Mouse (Mus musculus) midbrain, embryonic 15.5 days (tissue): Measurements from ENCODE around the gene Sorcs3. TPM values are rescaled to one million over a fixed set of nuclear protein-coding genes. Genes with fewer than 3 reads are reported as not detected.

Experiments used
- ATAC-seq: fragments of 200-750 bp; cut with Nextera tagmentation; replicated peaks from 2 replicates; pipeline ENCODE4 v1.8.0; 2017; ENCODE audit warnings: moderate TSS enrichment
- H3K27ac ChIP-seq: fragments of 300-500 bp; sonication (generic); 2 replicates; pipeline ENCODE4 v1.5.1; 2015; ENCODE audit warnings: mild to moderate bottlenecking, inconsistent platforms
- H3K27me3 ChIP-seq: fragments of 300-500 bp; sonication (generic); replicated peaks from 2 replicates; pipeline ENCODE4 v1.6.1; 2015; ENCODE audit warnings: inconsistent platforms
- H3K36me3 ChIP-seq: fragments of 300-500 bp; sonication (generic); replicated peaks from 2 replicates; pipeline ENCODE4 v1.6.1; 2015; ENCODE audit warnings: inconsistent platforms
- H3K4me1 ChIP-seq: fragments of 300-500 bp; sonication (generic); 2 replicates; pipeline ENCODE4 v1.6.1; 2015; ENCODE audit warnings: inconsistent platforms
- H3K4me2 ChIP-seq: fragments of 300-500 bp; sonication (generic); 2 replicates; pipeline ENCODE4 v1.6.1; 2015; ENCODE audit warnings: inconsistent platforms, mild to moderate bottlenecking, moderate library complexity
- H3K4me3 ChIP-seq: fragments of 300-500 bp; sonication (generic); 2 replicates; pipeline ENCODE4 v1.5.1; 2015; ENCODE audit warnings: mild to moderate bottlenecking, inconsistent platforms
- H3K9ac ChIP-seq: fragments of 300-500 bp; sonication (generic); 2 replicates; pipeline ENCODE4 v1.6.1; 2015; ENCODE audit warnings: mild to moderate bottlenecking, inconsistent platforms
- H3K9me3 ChIP-seq: fragments of 300-500 bp; sonication (generic); 2 replicates; pipeline ENCODE4 v1.6.1; 2016; ENCODE audit warnings: inconsistent platforms
- WGBS: fragments of 180-500 bp; shearing (Covaris S2); methylation state at CpG from one replicate; pipeline ENCODE4 v1.1.7; 2015; ENCODE audit warnings: mixed read lengths; 5-methylcytosine and 5-hydroxymethylcytosine counted together
- polyA plus RNA-seq: library from polyadenylated mRNA; unstranded; fragments of >200 nt; fragmentation: Nextera tagmentation; extraction: Ambion mirVana; gene quantifications from 2 replicates; pipeline ENCODE4 v1.2.1, GENCODE M21; 2015

Sorcs3 gene
- polyA plus RNA-seq, 1 experiment from 2014 or later: 19.1 TPM

DNA sequence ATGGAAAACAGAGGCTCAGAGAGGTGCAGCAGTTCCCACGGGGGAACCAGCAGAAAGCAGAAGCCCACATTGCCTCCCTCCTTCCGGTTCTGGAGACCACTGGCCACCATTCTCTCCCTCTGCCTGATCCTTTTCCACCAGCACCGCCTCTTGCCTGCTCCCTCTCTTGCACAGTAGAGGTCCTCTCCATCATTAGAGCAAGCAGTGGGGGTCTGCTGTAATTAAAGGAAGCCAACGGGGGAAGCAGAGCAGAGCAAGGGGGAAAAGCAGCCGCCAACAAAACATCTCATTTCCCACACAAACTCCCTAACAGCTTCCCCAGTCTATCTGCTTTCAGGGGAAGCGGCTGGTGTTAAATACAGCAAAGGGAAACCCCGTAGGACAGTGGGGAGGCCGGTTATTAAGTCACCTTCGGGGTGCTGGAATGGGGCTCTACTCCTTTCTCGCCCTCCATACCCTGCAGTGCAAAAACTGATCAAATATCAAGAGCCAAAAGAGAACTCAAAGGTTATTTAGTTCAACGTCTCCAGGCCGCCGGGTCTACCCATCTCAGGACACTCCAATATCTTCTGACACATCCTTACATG is 32.1 kb downstream of the Sorcs3 start:
- H3K4me1 ChIP-seq: peaks cover 16% of the 10 kb centered on the region
- H3K9me3 ChIP-seq: no peaks in the 10 kb centered on the region
- peak overlapping the region; percentile 32 for H3K4me2 ChIP-seq
- no peak overlapping the region for H3K9ac ChIP-seq
- H3K4me3 ChIP-seq: no peak overlapping the region
- H3K27ac ChIP-seq: no peak overlapping the region; the same call in 1 of the 2 replicates
- H3K27me3 ChIP-seq: no peaks in the 10 kb centered on the region
- H3K36me3 ChIP-seq: no peaks in the 10 kb centered on the region
- ATAC-seq: peak; percentile 63
- WGBS: 19% methylated on average over 13 of the region's 13 CpGs

DNA sequence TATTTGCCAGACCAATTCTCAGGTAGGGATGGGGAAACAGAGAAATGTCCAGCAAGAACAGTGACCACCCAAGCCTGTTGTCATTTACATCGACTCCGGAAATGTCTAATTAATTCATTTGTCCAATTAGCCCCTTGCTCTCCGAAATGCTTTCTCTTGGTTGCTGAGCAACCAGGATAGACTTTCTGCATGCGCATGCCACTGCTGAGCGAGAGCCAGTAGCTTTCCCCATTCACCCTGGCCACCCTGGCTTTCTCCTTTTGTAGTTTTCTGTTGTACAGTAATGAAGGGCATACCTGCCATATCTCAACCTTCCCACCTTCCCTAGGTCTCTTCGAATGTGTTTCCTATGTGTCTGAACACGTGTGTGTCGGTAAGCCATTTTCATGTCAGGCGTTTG is 32.6 kb downstream of the Sorcs3 start:
- H3K27ac ChIP-seq: no peak overlapping the region; the same call in 1 of the 2 replicates
- no peaks in the 10 kb centered on the region for H3K27me3 ChIP-seq
- WGBS: 39% methylated on average over 9 of the region's 9 CpGs
- peak; percentile 55; the same call in 1 of the 2 replicates for ATAC-seq
- H3K4me2 ChIP-seq: peak overlapping the region; percentile 32
- H3K9ac ChIP-seq: no peak overlapping the region
- H3K9me3 ChIP-seq: no peaks in the 10 kb centered on the region
- no peak overlapping the region for H3K4me3 ChIP-seq
- no peaks in the 10 kb centered on the region for H3K36me3 ChIP-seq
- H3K4me1 ChIP-seq: peaks cover 16% of the 10 kb centered on the region

DNA sequence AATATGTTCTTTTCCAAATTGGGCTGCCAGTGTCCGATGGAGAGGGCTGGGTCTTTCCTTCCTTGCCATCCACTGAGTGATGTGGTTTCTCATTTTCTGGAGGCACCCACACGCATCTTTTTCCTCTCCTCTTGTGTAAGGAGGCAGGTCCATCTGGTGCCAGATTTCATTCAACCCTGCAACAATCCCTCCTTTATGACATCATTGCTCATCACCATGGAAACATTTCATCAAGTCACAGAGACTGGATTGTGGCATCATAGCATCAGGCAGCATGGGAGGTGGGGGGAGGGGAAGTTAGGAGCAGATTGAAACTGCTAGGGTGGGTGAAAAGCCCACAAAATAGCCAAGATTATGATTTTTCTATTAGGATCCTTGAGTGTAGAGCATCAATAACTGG is 35.1 kb downstream of the Sorcs3 start:
- H3K4me1 ChIP-seq: peaks cover 16% of the 10 kb centered on the region
- 22% methylated on average over 2 of the region's 2 CpGs for WGBS
- no peaks in the 10 kb centered on the region for H3K27me3 ChIP-seq
- H3K9ac ChIP-seq: no peak overlapping the region
- no peaks in the 10 kb centered on the region for H3K9me3 ChIP-seq
- no peaks in the 10 kb centered on the region for H3K36me3 ChIP-seq
- H3K27ac ChIP-seq: no peak overlapping the region
- no peak overlapping the region for H3K4me2 ChIP-seq
- no peak overlapping the region for H3K4me3 ChIP-seq
- ATAC-seq: no peak

DNA sequence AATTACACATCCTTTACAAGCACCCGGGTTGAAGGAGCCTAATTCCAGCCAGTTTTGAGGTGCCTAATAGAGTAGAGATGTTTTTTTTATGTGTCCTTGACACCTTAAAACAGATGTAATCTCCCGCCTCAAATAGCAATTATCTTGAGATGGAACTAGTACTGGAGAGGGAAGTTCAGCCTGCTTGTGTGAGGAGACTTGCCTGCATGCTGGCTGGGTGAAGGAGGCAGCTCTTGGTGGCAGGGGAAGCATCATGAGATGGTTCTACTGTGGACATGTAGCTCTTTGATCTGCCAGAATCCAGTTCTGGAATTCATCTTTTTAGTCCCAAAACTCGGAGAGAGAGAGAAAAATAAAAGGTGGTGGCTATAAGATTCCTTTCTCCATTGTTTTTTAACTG is 38.2 kb downstream of the Sorcs3 start:
- Histone ChIP-seq H3K27ac (no peak overlapping the region), H3K4me3 (no peak overlapping the region), H3K27me3 (no peaks in the 10 kb centered on the region), H3K9ac (no peak overlapping the region), H3K4me2 (no peak overlapping the region), H3K36me3 (no peaks in the 10 kb centered on the region), H3K4me1 (peaks cover 1% of the 10 kb centered on the region), H3K9me3 (no peaks in the 10 kb centered on the region)
- WGBS: 72% methylated on average over 3 of the region's 3 CpGs
- no peak for ATAC-seq

DNA sequence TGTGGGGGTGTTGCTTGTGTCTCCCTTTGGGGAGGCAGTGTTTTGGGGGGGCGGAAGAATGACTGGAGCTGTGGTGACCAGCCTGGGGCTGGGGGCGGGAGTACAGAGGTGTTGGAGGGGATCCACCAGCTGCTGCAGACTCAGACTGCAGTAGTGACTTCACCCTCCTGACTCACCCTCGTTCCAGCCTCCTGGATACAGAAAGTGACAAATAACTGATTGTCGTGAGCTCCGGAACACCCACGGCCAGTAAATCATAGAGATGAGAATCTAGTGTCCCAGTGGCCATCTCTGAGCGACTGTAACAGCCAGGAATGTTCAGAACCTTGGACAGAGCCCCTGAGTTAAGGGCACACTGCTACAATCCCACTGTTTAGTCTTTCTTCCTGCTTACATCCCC is 53.4 kb downstream of the Sorcs3 start:
- H3K9ac ChIP-seq: no peak overlapping the region
- 77% methylated on average over 7 of the region's 7 CpGs for WGBS
- H3K9me3 ChIP-seq: no peaks in the 10 kb centered on the region
- H3K27ac ChIP-seq: no peak overlapping the region
- H3K36me3 ChIP-seq: no peaks in the 10 kb centered on the region
- no peak overlapping the region for H3K4me2 ChIP-seq
- no peak overlapping the region for H3K4me3 ChIP-seq
- peaks cover 5% of the 10 kb centered on the region; the same call in 1 of the 2 replicates for H3K4me1 ChIP-seq
- no peak for ATAC-seq
- H3K27me3 ChIP-seq: no peaks in the 10 kb centered on the region

DNA sequence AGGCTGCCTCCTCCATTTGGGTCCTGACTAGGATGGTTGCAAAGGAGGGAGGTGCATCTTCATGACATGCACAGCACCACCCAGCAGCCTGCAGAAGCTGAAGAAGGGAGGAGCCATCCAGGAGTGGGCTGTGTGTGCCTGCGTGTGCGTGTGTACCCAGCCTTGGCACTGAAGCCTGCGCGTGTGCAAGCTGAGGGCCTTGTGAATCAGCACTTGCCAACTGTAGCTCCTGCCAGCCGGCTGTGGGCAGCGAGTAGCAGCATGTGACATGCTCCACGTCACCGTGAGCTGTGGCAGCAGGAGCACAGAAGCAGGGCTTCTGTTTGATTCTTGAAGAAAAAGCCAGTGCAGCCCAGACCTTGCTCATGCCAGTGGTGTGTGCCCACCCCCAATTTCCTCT is 54.8 kb downstream of the Sorcs3 start:
- Histone ChIP-seq H3K36me3 (no peaks in the 10 kb centered on the region), H3K4me1 (peaks cover 5% of the 10 kb centered on the region; the same call in 1 of the 2 replicates), H3K4me2 (no peak overlapping the region), H3K9ac (no peak overlapping the region), H3K4me3 (no peak overlapping the region), H3K9me3 (no peaks in the 10 kb centered on the region), H3K27me3 (no peaks in the 10 kb centered on the region), H3K27ac (no peak overlapping the region)
- 88% methylated on average over 8 of the region's 8 CpGs for WGBS
- ATAC-seq: no peak

DNA sequence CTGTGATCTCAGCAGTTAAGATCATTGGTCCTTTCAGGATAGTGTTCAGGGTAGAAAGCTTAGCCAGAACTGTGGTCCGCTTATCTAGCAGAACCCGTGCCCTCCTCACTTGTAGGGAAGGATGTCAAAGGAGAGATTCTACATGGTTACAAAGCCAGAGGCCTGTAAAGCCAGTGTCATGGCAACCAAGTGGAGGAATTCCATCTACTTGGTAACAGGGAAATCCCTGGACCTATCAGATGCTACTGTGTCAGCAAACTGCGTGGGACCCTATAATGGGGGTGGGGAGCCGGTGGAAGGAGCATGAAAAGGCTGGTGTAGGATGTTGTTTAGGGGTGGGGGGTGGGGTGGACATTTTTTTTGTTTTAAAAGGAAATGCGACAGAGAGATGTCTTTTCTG is 57.9 kb downstream of the Sorcs3 start:
- Histone ChIP-seq H3K4me3 (no peak overlapping the region), H3K36me3 (no peaks in the 10 kb centered on the region), H3K4me2 (no peak overlapping the region), H3K4me1 (peaks cover 5% of the 10 kb centered on the region; the same call in 1 of the 2 replicates), H3K9ac (no peak overlapping the region), H3K27me3 (no peaks in the 10 kb centered on the region), H3K9me3 (no peaks in the 10 kb centered on the region), H3K27ac (no peak overlapping the region)
- ATAC-seq: no peak; the same call in 1 of the 2 replicates
- WGBS: 20% methylated on average over 5 of the region's 5 CpGs

DNA sequence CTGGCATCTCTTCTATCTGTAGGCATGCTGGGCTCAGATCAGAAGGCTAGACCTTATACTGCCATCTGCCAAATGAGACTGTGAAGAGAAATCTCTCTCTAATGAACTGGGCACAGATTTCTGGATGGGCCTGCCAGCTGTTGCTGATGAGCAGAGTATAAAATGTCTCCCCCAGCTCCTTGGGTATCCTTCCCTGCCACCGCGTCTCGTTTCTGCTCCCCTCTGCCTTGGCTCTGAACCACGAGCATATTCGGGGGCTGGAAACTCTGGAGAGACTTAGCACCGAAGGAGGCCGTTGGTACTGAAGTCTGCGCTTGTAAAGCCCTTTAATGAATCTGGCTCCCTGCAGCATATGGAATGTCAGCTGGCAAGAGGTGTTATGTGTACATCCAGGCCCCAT is 74.4 kb downstream of the Sorcs3 start:
- 68% methylated on average over 8 of the region's 8 CpGs for WGBS
- no peak overlapping the region for H3K9ac ChIP-seq
- no peaks in the 10 kb centered on the region for H3K27me3 ChIP-seq
- H3K36me3 ChIP-seq: no peaks in the 10 kb centered on the region
- H3K27ac ChIP-seq: no peak overlapping the region
- no peaks in the 10 kb centered on the region for H3K9me3 ChIP-seq
- no peak overlapping the region for H3K4me2 ChIP-seq
- ATAC-seq: no peak
- H3K4me1 ChIP-seq: 0 out of 2 replicates have a peak, but pooled peaks cover 7% of the 10 kb centered on the region
- no peak overlapping the region for H3K4me3 ChIP-seq

DNA sequence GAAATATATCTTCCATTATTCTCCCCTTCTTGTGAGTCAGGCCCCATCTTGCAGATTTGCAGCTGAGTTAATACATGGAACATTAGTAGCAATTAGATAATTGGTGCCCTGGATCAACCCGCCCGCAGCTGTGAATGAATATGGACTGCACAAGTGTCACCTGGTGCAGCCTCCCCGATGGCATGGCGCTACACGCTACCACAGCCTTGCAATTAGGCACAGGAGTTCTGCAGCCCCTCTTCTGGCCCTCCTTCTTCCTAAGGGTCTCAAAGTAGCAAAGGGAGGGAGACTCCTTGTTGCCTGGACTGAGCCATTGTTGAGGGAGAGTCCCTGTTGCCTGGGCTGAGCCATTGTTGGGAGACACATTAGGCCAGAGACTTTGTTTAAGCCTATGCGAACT is 76.4 kb downstream of the Sorcs3 start:
- Histone ChIP-seq H3K27me3 (no peaks in the 10 kb centered on the region), H3K9ac (no peak overlapping the region), H3K4me1 (0 out of 2 replicates have a peak, but pooled peaks cover 7% of the 10 kb centered on the region), H3K4me3 (no peak overlapping the region), H3K36me3 (no peaks in the 10 kb centered on the region), H3K4me2 (no peak overlapping the region), H3K27ac (no peak overlapping the region), H3K9me3 (no peaks in the 10 kb centered on the region)
- ATAC-seq: peak; percentile 48; the same call in 1 of the 2 replicates
- WGBS: 42% methylated on average over 6 of the region's 6 CpGs

DNA sequence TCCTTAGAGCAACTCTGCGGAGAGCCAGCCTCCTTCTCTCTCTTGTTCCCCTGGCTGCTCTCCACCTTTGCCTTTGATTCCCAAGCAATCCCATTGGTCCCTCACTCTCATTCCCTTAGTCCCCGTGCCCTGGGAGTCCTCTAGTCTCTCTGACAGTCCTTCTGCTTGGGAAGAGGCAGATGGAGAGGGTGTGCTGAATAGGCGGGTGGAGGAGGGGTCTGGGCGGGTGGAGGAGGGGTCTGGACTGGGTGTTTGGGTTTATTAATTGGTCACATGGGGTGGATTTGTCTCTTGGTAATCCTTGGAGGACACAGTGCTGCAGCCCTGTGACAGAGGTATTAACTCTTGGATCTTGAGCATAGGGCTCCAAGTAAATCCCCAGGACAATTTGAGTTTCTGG is 77.4 kb downstream of the Sorcs3 start:
- 0 out of 2 replicates have a peak, but pooled peaks have one; percentile 45 for ATAC-seq
- no peak overlapping the region for H3K4me2 ChIP-seq
- 16% methylated on average over 4 of the region's 4 CpGs for WGBS

DNA sequence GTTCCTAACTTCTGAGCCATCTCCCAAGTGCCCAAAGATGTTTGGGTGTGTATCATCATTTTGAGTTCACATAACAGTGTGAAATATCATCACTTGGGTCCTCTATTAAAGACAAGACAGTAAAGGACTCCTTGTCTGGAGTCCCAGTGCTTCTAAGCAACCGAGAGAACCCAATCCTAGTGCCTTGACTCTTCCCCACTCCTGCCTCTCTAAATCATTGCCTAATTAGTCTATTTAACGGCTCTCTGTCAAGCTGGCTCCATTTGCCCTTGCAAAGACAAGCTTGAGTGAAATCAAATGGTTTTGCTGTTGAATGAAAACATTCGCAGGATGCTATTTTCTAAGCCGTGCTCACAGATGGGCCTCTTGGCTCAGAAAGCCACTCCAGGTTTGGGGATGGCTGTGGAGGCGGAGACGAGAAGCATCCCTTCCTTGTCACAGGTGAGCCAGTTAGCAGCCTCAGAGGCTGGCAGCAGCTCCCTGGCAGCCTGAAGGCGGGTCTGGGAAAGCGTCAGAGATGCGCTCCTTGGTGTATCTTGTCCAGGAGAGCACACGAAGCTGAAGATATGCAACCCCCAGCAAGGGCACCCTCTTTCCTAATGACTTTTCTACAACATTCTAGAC is 79.9 kb downstream of the Sorcs3 start:
- Histone ChIP-seq H3K36me3 (no peaks in the 10 kb centered on the region), H3K4me1 (0 out of 2 replicates have a peak, but pooled peaks cover 7% of the 10 kb centered on the region), H3K9me3 (no peaks in the 10 kb centered on the region), H3K9ac (no peak overlapping the region), H3K27ac (no peak overlapping the region), H3K27me3 (no peaks in the 10 kb centered on the region), H3K4me2 (no peak overlapping the region), H3K4me3 (no peak overlapping the region)
- no peak for ATAC-seq
- WGBS: 81% methylated on average over 10 of the region's 10 CpGs

More for the DNA sequence above, 77.4 kb downstream of the Sorcs3 start:
- Histone ChIP-seq H3K4me1 (0 out of 2 replicates have a peak, but pooled peaks cover 7% of the 10 kb centered on the region), H3K9me3 (no peaks in the 10 kb centered on the region), H3K36me3 (no peaks in the 10 kb centered on the region), H3K4me3 (no peak overlapping the region), H3K27ac (no peak overlapping the region), H3K9ac (no peak overlapping the region), H3K27me3 (no peaks in the 10 kb centered on the region)

DNA sequence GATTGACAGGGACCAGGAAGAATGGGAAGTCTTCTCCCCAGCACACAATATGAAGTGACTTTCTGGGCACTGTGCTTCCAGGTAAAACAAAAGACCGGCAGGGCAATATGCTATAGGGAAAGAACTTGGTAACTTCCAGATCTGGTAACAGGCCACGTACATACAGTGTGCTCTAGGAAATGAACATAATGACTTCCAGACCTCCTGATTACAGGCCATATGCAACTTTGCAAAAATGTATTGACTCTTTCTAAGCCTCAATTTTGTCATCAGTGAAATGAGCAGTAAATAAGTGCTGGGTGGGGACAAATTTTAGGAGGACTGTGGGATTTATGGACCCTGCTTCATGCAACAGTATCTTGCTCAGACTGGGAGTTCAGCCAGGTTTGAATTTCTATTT is 88.4 kb downstream of the Sorcs3 start:
- H3K27ac ChIP-seq: no peak overlapping the region
- no peaks in the 10 kb centered on the region for H3K4me1 ChIP-seq
- H3K36me3 ChIP-seq: no peaks in the 10 kb centered on the region
- no peak overlapping the region for H3K4me3 ChIP-seq
- no peak overlapping the region for H3K4me2 ChIP-seq
- no peak for ATAC-seq
- H3K27me3 ChIP-seq: no peaks in the 10 kb centered on the region
- H3K9ac ChIP-seq: no peak overlapping the region
- H3K9me3 ChIP-seq: no peaks in the 10 kb centered on the region
- 88% methylated on average over 2 of the region's 2 CpGs for WGBS

DNA sequence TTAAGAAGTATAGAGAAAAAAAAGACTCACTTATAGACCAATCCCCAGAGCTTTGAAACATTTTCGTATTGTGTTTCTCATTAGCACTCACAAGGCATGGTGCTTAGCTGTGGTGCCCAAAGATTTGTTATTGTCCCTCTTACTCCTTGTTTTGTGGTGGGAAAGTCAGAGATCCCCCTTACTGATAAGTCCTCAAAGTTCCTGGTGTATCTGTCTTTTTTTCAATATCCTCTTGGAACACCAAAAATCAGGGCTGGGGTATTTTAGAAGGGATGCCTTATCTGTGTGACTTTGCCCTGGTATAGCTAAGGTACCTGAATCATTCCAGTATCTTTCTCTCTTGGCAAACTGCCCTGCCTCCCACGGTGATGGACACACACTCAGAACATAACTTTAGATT is 92.6 kb downstream of the Sorcs3 start:
- H3K4me2 ChIP-seq: no peak overlapping the region
- WGBS: 68% methylated on average over 2 of the region's 2 CpGs
- H3K4me3 ChIP-seq: no peak overlapping the region
- no peak overlapping the region for H3K27ac ChIP-seq
- H3K27me3 ChIP-seq: no peaks in the 10 kb centered on the region
- H3K9me3 ChIP-seq: no peaks in the 10 kb centered on the region
- H3K9ac ChIP-seq: no peak overlapping the region
- no peaks in the 10 kb centered on the region for H3K36me3 ChIP-seq
- peaks cover 20% of the 10 kb centered on the region for H3K4me1 ChIP-seq
- ATAC-seq: no peak
